Mouse (Mus musculus) stomach, embryonic 16.5 days (tissue): ENCODE results near the gene Serpine1. TPM values are rescaled to one million over a fixed set of nuclear protein-coding genes. Genes with fewer than 3 reads are reported as not detected.

Experiments
- ATAC-seq: fragments of 200-750 bp; cut with Nextera tagmentation; 2 replicates; pipeline ENCODE4 v1.8.0; 2017; ENCODE audit warnings: moderate number of reproducible peaks, moderate TSS enrichment; ENCODE audit not compliant: insufficient read depth, low FRiP score
- H3K27ac ChIP-seq: fragments of 300-500 bp; sonication (generic); 2 replicates; pipeline ENCODE4 v1.5.1; 2014; ENCODE audit warnings: low read length
- H3K27me3 ChIP-seq: fragments of 300-500 bp; sonication (generic); 2 replicates; pipeline ENCODE4 v1.6.1; 2014; ENCODE audit warnings: low read length, control low read depth, mixed read lengths; ENCODE audit not compliant: control insufficient read depth, insufficient read depth
- H3K36me3 ChIP-seq: fragments of 300-500 bp; sonication (generic); 2 replicates; pipeline ENCODE4 v1.6.1; 2014; ENCODE audit warnings: low read length; ENCODE audit not compliant: control insufficient read depth, insufficient read depth
- H3K4me1 ChIP-seq: fragments of 300-500 bp; sonication (generic); 2 replicates; pipeline ENCODE4 v1.6.1; 2014; ENCODE audit warnings: low read length, control low read depth, mixed read lengths; ENCODE audit not compliant: control insufficient read depth, insufficient read depth
- H3K4me2 ChIP-seq: fragments of 300-500 bp; sonication (generic); 2 replicates; pipeline ENCODE4 v1.6.1; 2014; ENCODE audit warnings: low read depth, low read length, mixed read lengths
- H3K4me3 ChIP-seq: fragments of 300-500 bp; sonication (generic); replicated peaks from 2 replicates; pipeline ENCODE4 v1.5.1; 2014; ENCODE audit warnings: mild to moderate bottlenecking, low read length
- H3K9ac ChIP-seq: fragments of 300-500 bp; sonication (generic); 2 replicates; pipeline ENCODE4 v1.6.1; 2014; ENCODE audit warnings: low read length
- H3K9me3 ChIP-seq: fragments of 300-500 bp; sonication (generic); replicated peaks from 2 replicates; pipeline ENCODE4 v1.6.1; 2016; ENCODE audit warnings: low read length, control low read depth; ENCODE audit not compliant: control insufficient read depth
- WGBS: fragments of 180-500 bp; shearing (Covaris S2); extraction: QIAGEN DNeasy Blood & Tissue Kit; methylation state at CpG from one replicate; pipeline ENCODE4 v1.1.7; 2014; 5-methylcytosine and 5-hydroxymethylcytosine counted together
- polyA plus RNA-seq: library from polyadenylated mRNA; unstranded; fragments of >200 nt; fragmentation: Nextera tagmentation; extraction: Ambion mirVana; gene quantifications from 2 replicates; pipeline ENCODE4 v1.2.1, GENCODE M21; 2015

Serpine1 gene
- polyA plus RNA-seq, 1 experiment from 2014 or later = 0.45 TPM

DNA sequence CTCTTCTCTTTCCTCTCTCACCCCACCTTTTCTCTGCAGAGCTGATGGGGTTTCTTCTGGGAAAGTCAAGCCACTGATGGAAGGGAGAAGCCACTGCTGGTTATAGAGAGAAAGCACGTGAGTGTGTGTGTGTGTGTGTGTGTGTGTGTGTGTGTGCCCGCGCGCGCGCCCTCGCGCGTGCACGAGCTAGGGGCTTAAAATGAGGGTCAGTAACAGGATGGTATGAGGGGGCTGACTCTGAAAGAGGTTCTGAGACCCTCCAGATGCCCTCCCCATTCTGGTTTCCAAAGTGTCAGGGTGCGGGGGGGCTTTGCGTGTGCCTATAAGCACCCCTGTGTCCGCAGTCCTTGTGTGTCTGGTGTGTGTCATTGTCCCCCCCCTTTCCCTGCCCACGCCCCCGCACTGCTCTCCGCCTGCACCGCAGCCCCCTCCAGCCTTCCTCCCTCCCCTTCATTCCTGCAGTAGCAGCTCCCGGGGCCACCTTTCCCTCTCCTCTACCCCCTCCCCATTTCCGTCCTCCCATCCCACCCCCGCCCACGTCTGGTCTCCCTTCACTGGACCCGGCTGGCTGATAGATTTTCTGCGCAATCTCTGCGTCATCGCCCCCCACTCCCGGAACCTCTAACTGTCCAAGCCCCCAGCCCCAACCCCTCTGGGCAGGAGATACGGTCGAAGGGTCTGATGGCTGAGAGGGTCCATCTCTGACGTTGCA lies 43.4 kb downstream of the Serpine1 start:
- Histone ChIP-seq H3K27ac (no peak overlapping the region), H3K4me3 (no peak overlapping the region), H3K4me2 (no peak overlapping the region), H3K36me3 (no peaks in the 10 kb centered on the region), H3K4me1 (peaks cover 18% of the 10 kb centered on the region), H3K27me3 (peaks cover 78% of the 10 kb centered on the region), H3K9ac (no peak overlapping the region), H3K9me3 (no peaks in the 10 kb centered on the region)
- WGBS = 4% methylated on average over 29 of the region's 29 CpGs
- no peak for ATAC-seq

DNA sequence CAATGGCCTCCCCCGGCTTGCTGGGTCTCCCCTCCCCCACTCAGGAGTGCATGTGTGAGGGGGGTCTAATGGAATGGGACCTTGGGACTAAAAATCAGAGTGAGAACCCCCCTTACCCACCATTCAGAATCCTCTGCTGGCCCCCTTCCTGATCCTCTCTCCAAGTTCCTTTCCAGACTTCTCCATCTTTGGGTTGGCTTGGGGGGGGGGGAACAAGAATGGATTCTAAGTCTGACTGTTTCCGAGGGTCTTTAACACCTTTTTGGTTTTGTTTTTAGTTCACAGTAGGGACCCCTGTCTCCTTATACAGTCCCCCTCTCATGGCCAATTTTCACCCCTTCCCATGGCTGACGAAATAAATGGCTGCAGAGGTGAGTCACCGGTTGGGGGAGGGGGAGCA lies 46.0 kb downstream of the Serpine1 start, which contains the start of gene Vgf:
Gene Vgf, plus strand, starts transcription at position 301 of the 400 bp plus-strand sequence.
- Histone ChIP-seq H3K27ac (no peak within 1 kb of the TSS), H3K4me2 (no peak within 1 kb of the TSS), H3K4me1 (peaks cover 3% of the 10 kb centered on the region), H3K4me3 (no peak within 1 kb of the TSS), H3K36me3 (no peaks in the 10 kb centered on the region), H3K27me3 (peaks cover 64% of the 10 kb centered on the region), H3K9ac (no peak within 1 kb of the TSS), H3K9me3 (no peaks in the 10 kb centered on the region)
- 20% methylated on average over 4 of the region's 4 CpGs for WGBS
- no peak for ATAC-seq

DNA sequence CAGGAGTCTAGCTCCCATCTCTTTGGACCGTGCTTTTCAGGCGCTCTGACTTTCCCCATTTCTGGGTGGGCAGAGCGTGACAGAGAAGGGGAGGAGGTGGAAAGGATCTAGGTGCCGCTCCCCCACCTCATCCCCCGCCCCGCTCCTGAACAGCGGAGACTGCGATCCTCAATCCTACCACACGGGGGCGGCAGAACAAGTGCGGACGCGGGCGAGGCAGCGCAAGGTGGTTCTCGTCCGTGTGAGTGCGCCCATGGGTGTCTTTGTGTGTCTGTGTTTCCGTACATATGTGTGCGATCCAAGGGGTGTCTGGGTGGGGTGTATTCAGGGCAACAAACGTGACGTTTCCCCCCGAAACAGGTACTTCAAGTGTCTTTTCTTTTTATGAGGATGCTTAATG lies 46.9 kb downstream of the Serpine1 start:
- Histone ChIP-seq H3K27me3 (peaks cover 54% of the 10 kb centered on the region), H3K4me3 (no peak overlapping the region), H3K4me2 (no peak overlapping the region), H3K36me3 (no peaks in the 10 kb centered on the region), H3K9ac (no peak overlapping the region), H3K27ac (no peak overlapping the region), H3K4me1 (no peaks in the 10 kb centered on the region), H3K9me3 (no peaks in the 10 kb centered on the region)
- WGBS = under 1% methylated on average over 23 of the region's 23 CpGs
- no peak for ATAC-seq

DNA sequence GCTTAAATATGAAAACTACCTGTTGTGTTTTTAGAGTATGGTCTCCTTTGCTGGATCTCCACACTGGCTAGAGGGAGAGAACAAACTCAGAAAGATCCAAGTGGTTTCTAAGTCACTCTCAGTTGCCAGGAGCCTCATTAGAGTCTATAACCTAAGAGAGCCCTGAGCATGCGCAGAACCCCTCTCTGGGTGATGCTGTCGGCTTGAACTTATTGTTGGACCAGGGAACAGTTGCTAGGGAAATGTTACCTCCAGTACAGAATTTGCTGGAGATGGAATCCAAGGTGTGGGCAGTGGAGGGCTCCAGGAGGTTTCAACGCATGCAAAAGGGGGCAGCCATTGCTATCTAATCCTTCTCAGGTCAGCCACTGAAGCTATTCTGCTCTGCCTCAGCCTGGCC lies 47.8 kb downstream of the Serpine1 start:
- Histone ChIP-seq H3K4me2 (no peak overlapping the region), H3K9ac (no peak overlapping the region), H3K27ac (no peak overlapping the region), H3K4me1 (no peaks in the 10 kb centered on the region), H3K27me3 (peaks cover 48% of the 10 kb centered on the region), H3K9me3 (no peaks in the 10 kb centered on the region), H3K36me3 (no peaks in the 10 kb centered on the region), H3K4me3 (no peak overlapping the region)
- WGBS = 49% methylated on average over 3 of the region's 3 CpGs
- ATAC-seq = no peak

DNA sequence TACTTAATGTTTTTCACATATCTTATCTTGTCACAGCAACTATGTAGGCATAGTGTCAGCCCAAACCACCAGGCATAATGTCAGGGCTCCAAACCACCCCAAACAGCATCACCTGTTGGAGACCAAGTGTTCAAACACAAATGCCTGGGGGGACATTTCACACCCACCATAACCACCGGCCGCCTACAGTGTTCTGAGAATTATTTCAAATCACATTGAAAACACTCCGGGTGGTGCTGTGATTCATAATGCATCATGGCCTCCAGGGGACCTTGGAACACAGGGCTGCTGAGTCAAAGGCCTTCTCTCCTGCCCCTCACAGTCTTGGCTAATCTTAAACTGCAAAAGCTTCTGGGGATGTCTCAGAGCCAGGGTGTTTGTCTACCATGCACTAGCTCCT lies 56.2 kb downstream of the Serpine1 start:
- Histone ChIP-seq H3K4me2 (no peak overlapping the region), H3K9me3 (no peaks in the 10 kb centered on the region; the same call in 1 of the 2 replicates), H3K36me3 (no peaks in the 10 kb centered on the region), H3K9ac (no peak overlapping the region), H3K4me1 (no peaks in the 10 kb centered on the region), H3K27me3 (no peaks in the 10 kb centered on the region), H3K4me3 (no peak overlapping the region), H3K27ac (no peak overlapping the region)
- 85% methylated on average over 3 of the region's 3 CpGs for WGBS
- ATAC-seq = no peak

DNA sequence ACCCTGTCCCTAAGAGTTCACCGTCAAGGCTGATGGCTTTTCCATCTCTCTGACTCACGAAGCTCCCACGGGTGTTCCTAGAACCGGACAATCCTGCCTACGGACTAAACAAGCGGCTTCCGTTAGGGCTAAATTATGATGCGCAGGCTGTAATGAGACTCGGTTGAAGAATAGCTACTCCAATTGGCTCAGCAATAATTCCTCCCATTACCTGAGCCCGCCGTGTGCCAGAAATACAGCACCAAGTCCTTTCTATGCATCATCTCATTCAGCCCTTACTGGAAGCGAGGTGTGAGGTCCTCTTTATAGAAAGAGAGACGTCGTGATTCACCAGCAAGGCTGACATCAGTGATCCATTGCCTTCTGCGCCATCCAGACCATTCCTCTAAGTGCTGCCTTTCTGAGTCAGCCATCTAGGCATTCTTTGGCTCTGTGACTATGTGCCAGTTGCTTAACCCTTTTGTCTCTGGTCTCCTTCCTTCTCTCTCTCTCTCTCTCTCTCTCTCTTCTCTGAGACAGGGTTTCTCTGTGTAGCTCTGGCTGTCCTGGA lies 59.6 kb downstream of the Serpine1 start:
- H3K27me3 ChIP-seq = no peaks in the 10 kb centered on the region
- H3K4me1 ChIP-seq = no peaks in the 10 kb centered on the region
- ATAC-seq = no peak
- no peak overlapping the region for H3K4me3 ChIP-seq
- H3K9me3 ChIP-seq = no peaks in the 10 kb centered on the region; the same call in 1 of the 2 replicates
- no peak overlapping the region for H3K27ac ChIP-seq
- H3K36me3 ChIP-seq = no peaks in the 10 kb centered on the region
- 69% methylated on average over 15 of the region's 15 CpGs for WGBS
- H3K4me2 ChIP-seq = no peak overlapping the region
- no peak overlapping the region for H3K9ac ChIP-seq

Other genes starting within 250 kb of the Serpine1 start
- 9.5 and 13.4 TPM in 2 replicates for gene Col26a1, start 189.1 kb downstream of the Serpine1 start, polyA plus RNA-seq
- 54.1 and 57.3 TPM in 2 replicates for gene Ift22, start 164.1 kb downstream of the Serpine1 start, polyA plus RNA-seq
- gene Fis1, start 119.0 kb downstream of the Serpine1 start, polyA plus RNA-seq = 214 and 239 TPM in 2 replicates
- gene Cldn15, start 105.7 kb downstream of the Serpine1 start, polyA plus RNA-seq = 10.2 and 11.5 TPM in 2 replicates
- 46.1 and 53.7 TPM in 2 replicates for gene Plod3, start 85.2 kb downstream of the Serpine1 start, polyA plus RNA-seq
- gene Znhit1, start 84.2 kb downstream of the Serpine1 start, polyA plus RNA-seq = 95.3 and 104 TPM in 2 replicates
- 0.34 and 0.39 TPM in 2 replicates for gene Vgf, start 45.9 kb downstream of the Serpine1 start, polyA plus RNA-seq
- 187 and 192 TPM in 2 replicates for gene Ap1s1, start 26.1 kb downstream of the Serpine1 start, polyA plus RNA-seq
- gene Trim56, start 43.9 kb upstream of the Serpine1 start, polyA plus RNA-seq = 8.1 and 9.3 TPM in 2 replicates
- gene Muc3, start 77.1 kb upstream of the Serpine1 start, polyA plus RNA-seq = 0.15 TPM in 1 of 2 replicates, not detected in the other
- gene Muc3a, start 140.1 kb upstream of the Serpine1 start, polyA plus RNA-seq = 1.1 TPM in 2 replicates
- gene Ache, start 215.3 kb upstream of the Serpine1 start, polyA plus RNA-seq = 9.8 and 10.8 TPM in 2 replicates
- gene Ufsp1, start 222.4 kb upstream of the Serpine1 start, polyA plus RNA-seq = 7.3 and 8.6 TPM in 2 replicates
- gene Srrt, start 235.4 kb upstream of the Serpine1 start, polyA plus RNA-seq = 113 and 116 TPM in 2 replicates
- 77.6 and 77.8 TPM in 2 replicates for gene Trip6, start 242.1 kb upstream of the Serpine1 start, polyA plus RNA-seq